Mouse (Mus musculus): ENCODE results near the gene Gldc. TPM values are rescaled to one million over a fixed set of nuclear protein-coding genes. Genes with fewer than 3 reads are reported as not detected.

The Gldc gene
- polyA plus RNA-seq, 1 experiment from 2014 or later = 5.0 TPM

- Histone ChIP-seq H3K9me3 (replicated peaks; ENCODE audit: control insufficient read depth, low read length) (no peaks in the 10 kb centered on the region), H3K27me3 (ENCODE audit: control insufficient read depth, insufficient read depth, low read length) (no peaks in the 10 kb centered on the region), H3K4me1 (ENCODE audit: control insufficient read depth, insufficient read depth, low read length) (no peaks in the 10 kb centered on the region), H3K4me3 (ENCODE audit: low read depth, low read length) (no peak overlapping the region), H3K9ac (ENCODE audit: low read depth, low read length) (no peak overlapping the region), H3K4me2 (no peak overlapping the region), H3K36me3 (ENCODE audit: control insufficient read depth, insufficient read depth, low read length) (0 out of 2 replicates have a peak, but pooled peaks cover 2% of the 10 kb centered on the region), H3K27ac (ENCODE audit: low read depth, low read length) (no peak overlapping the region)
- ATAC-seq (replicated peaks; ENCODE audit: insufficient number of reproducible peaks, low FRiP score, low TSS enrichment) = no peak
Observed at GRCm38 (mm10) chr19:30108616-30109015, 66.6 kb downstream of the Gldc start.

GRCm38 (mm10) chr19:30107221-30107845 lies 67.9 kb downstream of the Gldc start:
- no peaks in the 10 kb centered on the region for H3K4me1 ChIP-seq (ENCODE audit: control insufficient read depth, insufficient read depth, low read length)
- H3K36me3 ChIP-seq (ENCODE audit: control insufficient read depth, insufficient read depth, low read length) = 0 out of 2 replicates have a peak, but pooled peaks cover 2% of the 10 kb centered on the region
- no peak overlapping the region for H3K27ac ChIP-seq (ENCODE audit: low read depth, low read length)
- H3K9ac ChIP-seq (ENCODE audit: low read depth, low read length) = no peak overlapping the region
- no peak overlapping the region for H3K4me2 ChIP-seq
- H3K27me3 ChIP-seq (ENCODE audit: control insufficient read depth, insufficient read depth, low read length) = no peaks in the 10 kb centered on the region
- no peak overlapping the region for H3K4me3 ChIP-seq (ENCODE audit: low read depth, low read length)
- 83% methylated on average over 10 of the region's 10 CpGs for WGBS (ENCODE audit: insufficient replicate concordance)
- H3K9me3 ChIP-seq (replicated peaks; ENCODE audit: control insufficient read depth, low read length) = no peaks in the 10 kb centered on the region
- ATAC-seq (replicated peaks; ENCODE audit: insufficient number of reproducible peaks, low FRiP score, low TSS enrichment) = no peak

GRCm38 (mm10) chr19:30105045-30105842 lies 70.0 kb downstream of the Gldc start:
- Histone ChIP-seq H3K4me1 (ENCODE audit: control insufficient read depth, insufficient read depth, low read length) (no peaks in the 10 kb centered on the region), H3K9me3 (replicated peaks; ENCODE audit: control insufficient read depth, low read length) (no peaks in the 10 kb centered on the region), H3K9ac (ENCODE audit: low read depth, low read length) (no peak overlapping the region), H3K4me3 (ENCODE audit: low read depth, low read length) (no peak overlapping the region), H3K27me3 (ENCODE audit: control insufficient read depth, insufficient read depth, low read length) (no peaks in the 10 kb centered on the region), H3K4me2 (no peak overlapping the region), H3K27ac (ENCODE audit: low read depth, low read length) (no peak overlapping the region; the same call in 1 of the 2 replicates), H3K36me3 (ENCODE audit: control insufficient read depth, insufficient read depth, low read length) (0 out of 2 replicates have a peak, but pooled peaks cover 2% of the 10 kb centered on the region)
- ATAC-seq (replicated peaks; ENCODE audit: insufficient number of reproducible peaks, low FRiP score, low TSS enrichment) = no peak
- WGBS (ENCODE audit: insufficient replicate concordance) = 68% methylated on average over 6 of the region's 6 CpGs

GRCm38 (mm10) chr19:30102620-30103019 lies 72.6 kb downstream of the Gldc start:
- H3K9ac ChIP-seq (ENCODE audit: low read depth, low read length) = no peak overlapping the region
- no peak overlapping the region for H3K27ac ChIP-seq (ENCODE audit: low read depth, low read length)
- H3K4me3 ChIP-seq (ENCODE audit: low read depth, low read length) = no peak overlapping the region
- 70% methylated on average over 6 of the region's 6 CpGs for WGBS (ENCODE audit: insufficient replicate concordance)
- H3K4me1 ChIP-seq (ENCODE audit: control insufficient read depth, insufficient read depth, low read length) = no peaks in the 10 kb centered on the region
- no peak overlapping the region for H3K4me2 ChIP-seq
- no peak for ATAC-seq (replicated peaks; ENCODE audit: insufficient number of reproducible peaks, low FRiP score, low TSS enrichment)
- H3K36me3 ChIP-seq (ENCODE audit: control insufficient read depth, insufficient read depth, low read length) = peaks cover 16% of the 10 kb centered on the region
- no peaks in the 10 kb centered on the region; the same call in 1 of the 2 replicates for H3K9me3 ChIP-seq (replicated peaks; ENCODE audit: control insufficient read depth, low read length)
- no peaks in the 10 kb centered on the region for H3K27me3 ChIP-seq (ENCODE audit: control insufficient read depth, insufficient read depth, low read length)

DNA sequence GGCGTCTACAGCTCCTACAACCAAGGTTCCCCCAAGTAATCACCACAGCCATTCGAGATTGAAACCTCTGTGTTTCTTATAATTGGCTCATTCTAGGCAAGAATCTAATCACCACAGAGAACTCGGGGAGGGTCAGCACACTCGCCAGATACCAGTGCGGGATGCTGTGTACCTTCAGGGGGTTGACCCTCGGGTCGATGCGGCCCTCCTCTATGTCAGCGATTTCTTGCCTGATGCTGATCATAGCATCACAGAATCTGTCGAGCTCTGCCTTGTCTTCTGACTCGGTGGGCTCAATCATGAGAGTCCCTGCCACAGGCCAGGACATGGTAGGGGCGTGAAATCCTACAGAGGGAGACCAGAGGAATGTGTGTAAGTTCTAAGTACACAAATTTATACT lies 74.7 kb downstream of the Gldc start:
- no peak for ATAC-seq (replicated peaks; ENCODE audit: insufficient number of reproducible peaks, low FRiP score, low TSS enrichment)
- Histone ChIP-seq H3K9ac (ENCODE audit: low read depth, low read length) (no peak overlapping the region), H3K4me2 (no peak overlapping the region), H3K27me3 (ENCODE audit: control insufficient read depth, insufficient read depth, low read length) (no peaks in the 10 kb centered on the region), H3K36me3 (ENCODE audit: control insufficient read depth, insufficient read depth, low read length) (peaks cover 24% of the 10 kb centered on the region), H3K9me3 (replicated peaks; ENCODE audit: control insufficient read depth, low read length) (no peaks in the 10 kb centered on the region; the same call in 1 of the 2 replicates), H3K4me1 (ENCODE audit: control insufficient read depth, insufficient read depth, low read length) (no peaks in the 10 kb centered on the region), H3K27ac (ENCODE audit: low read depth, low read length) (no peak overlapping the region), H3K4me3 (ENCODE audit: low read depth, low read length) (no peak overlapping the region)
- WGBS (ENCODE audit: insufficient replicate concordance) = 89% methylated on average over 12 of the region's 12 CpGs

GRCm38 (mm10) chr19:30097039-30097438 lies 78.2 kb downstream of the Gldc start:
- 91% methylated on average over 4 of the region's 4 CpGs for WGBS (ENCODE audit: insufficient replicate concordance)
- Histone ChIP-seq H3K27me3 (ENCODE audit: control insufficient read depth, insufficient read depth, low read length) (no peaks in the 10 kb centered on the region), H3K4me3 (ENCODE audit: low read depth, low read length) (no peak overlapping the region), H3K9ac (ENCODE audit: low read depth, low read length) (no peak overlapping the region), H3K4me1 (ENCODE audit: control insufficient read depth, insufficient read depth, low read length) (no peaks in the 10 kb centered on the region), H3K36me3 (ENCODE audit: control insufficient read depth, insufficient read depth, low read length) (peaks cover 34% of the 10 kb centered on the region), H3K9me3 (replicated peaks; ENCODE audit: control insufficient read depth, low read length) (no peaks in the 10 kb centered on the region; the same call in 1 of the 2 replicates), H3K4me2 (no peak overlapping the region), H3K27ac (ENCODE audit: low read depth, low read length) (no peak overlapping the region)
- ATAC-seq (replicated peaks; ENCODE audit: insufficient number of reproducible peaks, low FRiP score, low TSS enrichment) = no peak

DNA sequence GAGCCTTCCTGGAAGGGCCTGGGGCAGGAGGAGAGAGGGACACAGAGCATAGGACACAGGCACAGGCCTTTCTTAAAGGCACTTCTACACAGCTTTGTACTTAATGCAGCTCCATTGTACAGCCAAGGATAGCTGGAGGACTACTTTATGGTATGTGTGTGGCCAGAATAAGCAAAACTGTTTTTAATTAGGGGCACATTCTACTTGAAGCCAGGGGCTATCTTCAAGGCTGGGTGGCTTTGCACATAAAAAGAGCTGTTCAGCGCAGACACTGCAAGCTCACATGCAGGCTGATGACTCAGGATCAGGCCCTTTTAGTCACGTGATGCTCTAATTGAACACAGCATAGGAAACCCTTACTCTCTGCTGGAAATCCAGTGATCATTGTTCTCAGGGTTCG lies 79.0 kb downstream of the Gldc start:
- 76% methylated on average over 3 of the region's 3 CpGs for WGBS (ENCODE audit: insufficient replicate concordance)
- Histone ChIP-seq H3K27ac (ENCODE audit: low read depth, low read length) (no peak overlapping the region), H3K36me3 (ENCODE audit: control insufficient read depth, insufficient read depth, low read length) (peaks cover 40% of the 10 kb centered on the region), H3K4me1 (ENCODE audit: control insufficient read depth, insufficient read depth, low read length) (no peaks in the 10 kb centered on the region), H3K4me2 (no peak overlapping the region), H3K9ac (ENCODE audit: low read depth, low read length) (no peak overlapping the region), H3K27me3 (ENCODE audit: control insufficient read depth, insufficient read depth, low read length) (no peaks in the 10 kb centered on the region), H3K9me3 (replicated peaks; ENCODE audit: control insufficient read depth, low read length) (no peaks in the 10 kb centered on the region; the same call in 1 of the 2 replicates), H3K4me3 (ENCODE audit: low read depth, low read length) (no peak overlapping the region)
- no peak for ATAC-seq (replicated peaks; ENCODE audit: insufficient number of reproducible peaks, low FRiP score, low TSS enrichment)

- Histone ChIP-seq H3K27ac (ENCODE audit: low read depth, low read length) (no peak overlapping the region), H3K4me1 (ENCODE audit: control insufficient read depth, insufficient read depth, low read length) (no peaks in the 10 kb centered on the region), H3K36me3 (ENCODE audit: control insufficient read depth, insufficient read depth, low read length) (peaks cover 36% of the 10 kb centered on the region), H3K9ac (ENCODE audit: low read depth, low read length) (no peak overlapping the region), H3K4me3 (ENCODE audit: low read depth, low read length) (no peak overlapping the region), H3K4me2 (no peak overlapping the region), H3K9me3 (replicated peaks; ENCODE audit: control insufficient read depth, low read length) (no peaks in the 10 kb centered on the region), H3K27me3 (ENCODE audit: control insufficient read depth, insufficient read depth, low read length) (no peaks in the 10 kb centered on the region)
- no peak for ATAC-seq (replicated peaks; ENCODE audit: insufficient number of reproducible peaks, low FRiP score, low TSS enrichment)
- 95% methylated on average over 12 of the region's 12 CpGs for WGBS (ENCODE audit: insufficient replicate concordance)
Observed at GRCm38 (mm10) chr19:30091644-30092295, 83.5 kb downstream of the Gldc start.
